Mouse (Mus musculus) hindbrain, embryonic 12.5 days (tissue): ENCODE measurements around the gene Zfp319. TPM values are rescaled to one million over a fixed set of nuclear protein-coding genes. Genes with fewer than 3 reads are reported as not detected.

ENCODE experiments used
- ATAC-seq: fragments of 200-750 bp; cut with Nextera tagmentation; 2 replicates; pipeline ENCODE4 v1.8.0; 2017; ENCODE audit warnings: moderate TSS enrichment; ENCODE audit not compliant: low FRiP score
- H3K27ac ChIP-seq: fragments of 300-500 bp; sonication (generic); 2 replicates; pipeline ENCODE4 v1.5.1; 2016; ENCODE audit warnings: mild to moderate bottlenecking
- H3K27me3 ChIP-seq: fragments of 300-500 bp; sonication (generic); 2 replicates; pipeline ENCODE4 v1.6.1; 2016; ENCODE audit warnings: mild to moderate bottlenecking
- H3K36me3 ChIP-seq: fragments of 300-500 bp; sonication (generic); 2 replicates; pipeline ENCODE4 v1.6.1; 2016; ENCODE audit warnings: mild to moderate bottlenecking
- H3K4me1 ChIP-seq: fragments of 300-500 bp; sonication (generic); 2 replicates; pipeline ENCODE4 v1.6.1; 2016
- H3K4me2 ChIP-seq: fragments of 300-500 bp; sonication (generic); replicated peaks from 2 replicates; pipeline ENCODE4 v1.6.1; 2016; ENCODE audit warnings: mild to moderate bottlenecking
- H3K4me3 ChIP-seq: fragments of 300-500 bp; sonication (generic); 2 replicates; pipeline ENCODE4 v1.5.1; 2016; ENCODE audit warnings: mild to moderate bottlenecking
- H3K9ac ChIP-seq: fragments of 300-500 bp; sonication (generic); 2 replicates; pipeline ENCODE4 v1.6.1; 2016; ENCODE audit warnings: mild to moderate bottlenecking, moderate library complexity
- H3K9me3 ChIP-seq: fragments of 300-500 bp; sonication (generic); replicated peaks from 2 replicates; pipeline ENCODE4 v1.6.1; 2016; ENCODE audit warnings: mild to moderate bottlenecking
- WGBS: fragments of 180-500 bp; shearing (Covaris S2); methylation state at CpG from one replicate; pipeline ENCODE4 v1.1.7; 2016; 5-methylcytosine and 5-hydroxymethylcytosine counted together
- polyA plus RNA-seq: library from polyadenylated mRNA; unstranded; fragments of >200 nt; fragmentation: Nextera tagmentation; extraction: Ambion mirVana; gene quantifications from 2 replicates; pipeline ENCODE4 v1.2.1, GENCODE M21; 2016

Gene Zfp319
- polyA plus RNA-seq, 1 experiment from 2014 or later, result 20.4 TPM

- 57% methylated on average over 5 of the region's 5 CpGs for WGBS
- Histone ChIP-seq H3K36me3 (no peaks in the 10 kb centered on the region), H3K9ac (no peak overlapping the region), H3K4me1 (peaks cover 6% of the 10 kb centered on the region), H3K9me3 (no peaks in the 10 kb centered on the region), H3K4me2 (no peak overlapping the region), H3K27me3 (no peaks in the 10 kb centered on the region), H3K4me3 (no peak overlapping the region), H3K27ac (no peak overlapping the region)
- ATAC-seq, result no peak; the same call in 1 of the 2 replicates
These were observed 50.3 kb downstream of the Zfp319 start for GRCm38 (mm10) chr8:95281493-95281892.

Other genes starting within 250 kb of the Zfp319 start
- gene Kifc3, start 129.1 kb downstream of the Zfp319 start, polyA plus RNA-seq, result 17.4 and 21.2 TPM in 2 replicates
- 0.56 and 1.1 TPM in 2 replicates for gene Cngb1, start 25.4 kb downstream of the Zfp319 start, polyA plus RNA-seq
- gene Tepp, start 21.4 kb downstream of the Zfp319 start, polyA plus RNA-seq, result not detected in 2 replicates
- gene Usb1, start 334 bp upstream of the Zfp319 start, polyA plus RNA-seq, result 38.0 and 38.5 TPM in 2 replicates
- 31.8 and 33.2 TPM in 2 replicates for gene Mmp15, start 20.3 kb upstream of the Zfp319 start, polyA plus RNA-seq
- 124 and 130 TPM in 2 replicates for gene Cfap20, start 102.9 kb upstream of the Zfp319 start, polyA plus RNA-seq
- 10.0 and 12.9 TPM in 2 replicates for gene Csnk2a2, start 158.1 kb upstream of the Zfp319 start, polyA plus RNA-seq
- gene Ccdc113, start 202.1 kb upstream of the Zfp319 start, polyA plus RNA-seq, result 2.6 and 2.8 TPM in 2 replicates
- not detected in 2 replicates for gene Prss54, start 244.4 kb upstream of the Zfp319 start, polyA plus RNA-seq